Mouse (Mus musculus) forebrain, embryonic 16.5 days (tissue): Measurements from ENCODE around the gene Ly75. TPM values are rescaled to one million over a fixed set of nuclear protein-coding genes. Genes with fewer than 3 reads are reported as not detected.

ENCODE experiments used
- ATAC-seq: fragments of 200-750 bp; cut with Nextera tagmentation; 2 replicates; pipeline ENCODE4 v1.8.0; 2017; ENCODE audit warnings: mild to moderate bottlenecking, moderate library complexity
- H3K27ac ChIP-seq: fragments of 300-500 bp; sonication (generic); 2 replicates; pipeline ENCODE4 v1.5.1; 2014; ENCODE audit warnings: low read length, control low read depth
- H3K27me3 ChIP-seq: fragments of 300-500 bp; sonication (generic); replicated peaks from 2 replicates; pipeline ENCODE4 v1.6.1; 2014; ENCODE audit warnings: low read length; ENCODE audit not compliant: control insufficient read depth, insufficient read depth
- H3K36me3 ChIP-seq: fragments of 300-500 bp; sonication (generic); 2 replicates; pipeline ENCODE4 v1.6.1; 2014; ENCODE audit not compliant: control insufficient read depth, insufficient read depth
- H3K4me1 ChIP-seq: fragments of 300-500 bp; sonication (generic); replicated peaks from 2 replicates; pipeline ENCODE4 v1.6.1; 2014; ENCODE audit warnings: low read length; ENCODE audit not compliant: control insufficient read depth, insufficient read depth
- H3K4me2 ChIP-seq: fragments of 300-500 bp; sonication (generic); 2 replicates; pipeline ENCODE4 v1.6.1; 2014; ENCODE audit warnings: mild to moderate bottlenecking, low read length, control low read depth
- H3K4me3 ChIP-seq: fragments of 300-500 bp; sonication (generic); replicated peaks from 2 replicates; pipeline ENCODE4 v1.5.1; 2014; ENCODE audit warnings: mild to moderate bottlenecking, low read length, control low read depth
- H3K9ac ChIP-seq: fragments of 300-500 bp; sonication (generic); replicated peaks from 2 replicates; pipeline ENCODE4 v1.6.1; 2014; ENCODE audit warnings: low read depth, low read length, control low read depth
- H3K9me3 ChIP-seq: fragments of 300-500 bp; sonication (generic); 2 replicates; pipeline ENCODE4 v1.6.1; 2016; ENCODE audit warnings: low read length; ENCODE audit not compliant: control insufficient read depth
- WGBS: fragments of 180-500 bp; shearing (Covaris S2); extraction: QIAGEN DNeasy Blood & Tissue Kit; methylation state at CpG from one replicate; pipeline ENCODE4 v1.1.7; 2014; 5-methylcytosine and 5-hydroxymethylcytosine counted together
- polyA plus RNA-seq: library from polyadenylated mRNA; unstranded; fragments of >200 nt; fragmentation: Nextera tagmentation; extraction: Ambion mirVana; gene quantifications from 2 replicates; pipeline ENCODE4 v1.2.1, GENCODE M21; 2015

The Ly75 gene
- polyA plus RNA-seq, result 1.2 and 1.5 TPM in 2 replicates

- whole genome bisulfite sequencing, result 1% methylated on average over 46 of the region's 46 CpGs
- peak; percentile 99 for ATAC-seq
Observed at GRCm38 (mm10) chr2:60382858-60383669, at the start of gene Ly75. Ly75 (minus strand) TSS chr2:60383303.

GRCm38 (mm10) chr2:60430315-60431021 lies 47.4 kb upstream of the Ly75 start:
- Histone ChIP-seq H3K4me2 (no peak overlapping the region), H3K9me3 (no peaks in the 10 kb centered on the region), H3K4me3 (no peak overlapping the region), H3K9ac (no peak overlapping the region), H3K27me3 (no peaks in the 10 kb centered on the region), H3K27ac (no peak overlapping the region), H3K4me1 (no peaks in the 10 kb centered on the region), H3K36me3 (no peaks in the 10 kb centered on the region)
- no peak for ATAC-seq
- 85% methylated on average over 8 of the region's 8 CpGs for WGBS

More at GRCm38 (mm10) chr2:60382858-60383669, at the start of gene Ly75:
- H3K9me3 ChIP-seq, result no peaks in the 10 kb centered on the region
- H3K4me1 ChIP-seq, result peaks cover 8% of the 10 kb centered on the region
- H3K4me2 ChIP-seq, result peak within 1 kb of the TSS; percentile 95
- peak within 1 kb of the TSS; percentile 70 for H3K9ac ChIP-seq
- H3K27ac ChIP-seq, result no peak within 1 kb of the TSS
- peaks cover 2% of the 10 kb centered on the region; the same call in 1 of the 2 replicates for H3K27me3 ChIP-seq
- peak within 1 kb of the TSS; percentile 63 for H3K4me3 ChIP-seq
- no peaks in the 10 kb centered on the region for H3K36me3 ChIP-seq

GRCm38 (mm10) chr2:60418075-60418474 lies 35.0 kb upstream of the Ly75 start:
- Histone ChIP-seq H3K27me3 (no peaks in the 10 kb centered on the region), H3K9ac (no peak overlapping the region), H3K4me1 (no peaks in the 10 kb centered on the region), H3K27ac (no peak overlapping the region), H3K36me3 (no peaks in the 10 kb centered on the region), H3K9me3 (no peaks in the 10 kb centered on the region), H3K4me3 (no peak overlapping the region), H3K4me2 (no peak overlapping the region)
- peak; percentile 63; the same call in 1 of the 2 replicates for ATAC-seq
- WGBS, result 9% methylated on average over 6 of the region's 6 CpGs

- H3K4me2 ChIP-seq, result no peak overlapping the region
- H3K4me1 ChIP-seq, result no peaks in the 10 kb centered on the region
- WGBS, result 52% methylated on average over 8 of the region's 8 CpGs
- no peaks in the 10 kb centered on the region for H3K36me3 ChIP-seq
- no peak overlapping the region for H3K9ac ChIP-seq
- ATAC-seq, result no peak
- no peak overlapping the region for H3K4me3 ChIP-seq
- no peaks in the 10 kb centered on the region for H3K9me3 ChIP-seq
- no peak overlapping the region for H3K27ac ChIP-seq
- no peaks in the 10 kb centered on the region for H3K27me3 ChIP-seq
Observed at GRCm38 (mm10) chr2:60414334-60414733, 31.2 kb upstream of the Ly75 start.

- Histone ChIP-seq H3K4me2 (no peak overlapping the region), H3K27me3 (no peaks in the 10 kb centered on the region), H3K4me1 (no peaks in the 10 kb centered on the region), H3K9me3 (no peaks in the 10 kb centered on the region), H3K27ac (no peak overlapping the region), H3K36me3 (no peaks in the 10 kb centered on the region), H3K9ac (no peak overlapping the region), H3K4me3 (no peak overlapping the region)
- ATAC-seq, result no peak
- 89% methylated on average over 18 of the region's 18 CpGs for WGBS
Observed at GRCm38 (mm10) chr2:60413006-60413650, 30.0 kb upstream of the Ly75 start.

- Histone ChIP-seq H3K27ac (no peak overlapping the region), H3K27me3 (no peaks in the 10 kb centered on the region), H3K36me3 (no peaks in the 10 kb centered on the region), H3K9me3 (no peaks in the 10 kb centered on the region), H3K9ac (no peak overlapping the region), H3K4me2 (no peak overlapping the region), H3K4me1 (no peaks in the 10 kb centered on the region), H3K4me3 (no peak overlapping the region)
- no peak for ATAC-seq
- WGBS, result 91% methylated on average over 7 of the region's 7 CpGs
Observed at GRCm38 (mm10) chr2:60411181-60411580, 28.1 kb upstream of the Ly75 start.

DNA sequence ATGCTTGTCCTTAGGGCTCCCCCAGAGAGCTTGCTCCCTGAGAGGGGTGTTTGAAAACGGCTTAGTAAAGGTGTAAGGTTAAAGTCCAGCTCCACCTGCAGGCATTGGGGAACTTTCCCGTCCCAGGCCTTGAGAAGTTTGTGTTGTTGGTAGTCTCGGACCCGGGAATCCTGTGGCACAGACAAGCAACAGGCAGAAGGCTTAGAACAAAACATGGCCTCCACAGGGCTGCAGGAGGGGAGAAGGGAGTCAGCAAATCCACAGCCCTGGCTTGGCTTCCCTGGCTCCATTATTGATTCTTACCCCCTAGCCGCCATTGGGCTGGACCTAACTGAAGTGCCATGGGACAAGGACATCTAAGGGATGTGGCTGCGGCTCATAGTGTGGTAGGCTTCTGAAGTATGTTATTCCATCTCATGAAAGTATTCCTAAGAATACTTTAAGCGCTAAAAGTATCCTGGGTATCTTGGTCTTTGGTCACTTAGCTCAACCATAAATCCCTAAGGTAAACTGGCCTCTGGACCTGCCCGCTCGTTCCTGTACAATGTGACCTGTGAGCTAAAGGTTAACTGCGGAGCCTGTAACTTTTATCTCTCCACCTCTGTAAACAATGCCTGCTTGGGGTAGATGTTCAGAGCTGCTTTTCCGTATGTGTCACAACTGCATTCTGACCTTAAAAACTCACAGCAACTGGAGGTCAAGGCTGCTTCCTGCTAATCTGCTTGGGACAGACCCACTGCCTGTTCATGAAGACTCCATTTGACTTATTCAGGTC lies 27.1 kb upstream of the Ly75 start:
- H3K4me2 ChIP-seq, result no peak overlapping the region
- no peaks in the 10 kb centered on the region for H3K9me3 ChIP-seq
- no peak overlapping the region for H3K4me3 ChIP-seq
- no peaks in the 10 kb centered on the region for H3K27me3 ChIP-seq
- no peaks in the 10 kb centered on the region for H3K4me1 ChIP-seq
- H3K27ac ChIP-seq, result no peak overlapping the region
- 87% methylated on average over 11 of the region's 11 CpGs for WGBS
- H3K36me3 ChIP-seq, result no peaks in the 10 kb centered on the region
- no peak for ATAC-seq
- no peak overlapping the region for H3K9ac ChIP-seq

DNA sequence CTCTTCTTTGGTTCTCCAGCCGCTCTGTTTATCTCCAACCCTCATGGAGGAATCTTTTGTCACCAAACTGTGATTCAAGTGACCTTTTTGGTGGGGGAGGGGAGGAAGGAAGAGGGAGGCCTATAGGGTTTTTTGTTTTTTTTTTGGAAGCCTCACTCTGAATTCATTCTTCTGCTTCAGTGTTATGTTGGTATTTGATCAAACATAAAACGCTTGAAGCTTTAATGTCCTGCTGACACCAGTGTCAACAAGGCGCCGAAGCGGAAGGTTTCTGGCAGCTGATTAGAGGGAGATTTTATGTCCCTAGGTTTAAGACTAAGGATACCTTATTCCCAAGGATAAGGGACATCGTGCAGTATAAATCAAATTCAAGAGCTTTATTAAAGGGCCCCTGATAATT lies 26.1 kb upstream of the Ly75 start:
- H3K4me1 ChIP-seq, result no peaks in the 10 kb centered on the region
- H3K4me2 ChIP-seq, result no peak overlapping the region
- H3K36me3 ChIP-seq, result no peaks in the 10 kb centered on the region
- no peaks in the 10 kb centered on the region for H3K9me3 ChIP-seq
- no peak overlapping the region for H3K9ac ChIP-seq
- 38% methylated on average over 6 of the region's 6 CpGs for WGBS
- H3K27me3 ChIP-seq, result no peaks in the 10 kb centered on the region
- ATAC-seq, result no peak
- H3K4me3 ChIP-seq, result no peak overlapping the region
- H3K27ac ChIP-seq, result no peak overlapping the region
